Mouse (Mus musculus): ENCODE data around the gene Plekha5. TPM values are rescaled to one million over a fixed set of nuclear protein-coding genes. Genes with fewer than 3 reads are reported as not detected.

Plekha5 gene
- polyA plus RNA-seq, 1 experiment from 2014 or later: 39.0 TPM

GRCm38 (mm10) chr6:140629176-140629859 lies 205.5 kb downstream of the Plekha5 start:
- no peak for ATAC-seq (replicated peaks; ENCODE audit: low FRiP score, low read depth)
- Histone ChIP-seq H3K27ac (no peak overlapping the region), H3K27me3 (ENCODE audit: insufficient read depth, low read length) (no peaks in the 10 kb centered on the region), H3K4me1 (replicated peaks; ENCODE audit: insufficient read depth, low read length) (peaks cover 8% of the 10 kb centered on the region), H3K9me3 (replicated peaks; ENCODE audit: low read length) (no peaks in the 10 kb centered on the region), H3K9ac (ENCODE audit: low read depth, low read length) (no peak overlapping the region), H3K36me3 (ENCODE audit: insufficient read depth, low read length) (peaks cover 4% of the 10 kb centered on the region; the same call in 1 of the 2 replicates), H3K4me3 (replicated peaks; ENCODE audit: low read depth, low read length) (no peak overlapping the region), H3K4me2 (ENCODE audit: low read length) (no peak overlapping the region)
- TF ChIP-seq CTCF (IDR thresholded peaks at IDR 0.05; ENCODE audit: low read depth): no peak
- WGBS: 87% methylated on average over 4 of the region's 4 CpGs
- DNase-seq (ENCODE audit: low spot score): no peak

GRCm38 (mm10) chr6:140630306-140630705 lies 206.5 kb downstream of the Plekha5 start:
- peaks cover 8% of the 10 kb centered on the region for H3K4me1 ChIP-seq (replicated peaks; ENCODE audit: insufficient read depth, low read length)
- H3K36me3 ChIP-seq (ENCODE audit: insufficient read depth, low read length): peaks cover 7% of the 10 kb centered on the region; the same call in 1 of the 2 replicates
- H3K27ac ChIP-seq: no peak overlapping the region
- no peak overlapping the region for H3K4me3 ChIP-seq (replicated peaks; ENCODE audit: low read depth, low read length)
- 73% methylated on average over 4 of the region's 4 CpGs for WGBS
- DNase-seq (ENCODE audit: low spot score): no peak
- H3K27me3 ChIP-seq (ENCODE audit: insufficient read depth, low read length): no peaks in the 10 kb centered on the region
- no peak for TF ChIP-seq CTCF (IDR thresholded peaks at IDR 0.05; ENCODE audit: low read depth)
- no peak for ATAC-seq (replicated peaks; ENCODE audit: low FRiP score, low read depth)
- no peak overlapping the region for H3K4me2 ChIP-seq (ENCODE audit: low read length)
- H3K9me3 ChIP-seq (replicated peaks; ENCODE audit: low read length): no peaks in the 10 kb centered on the region
- no peak overlapping the region for H3K9ac ChIP-seq (ENCODE audit: low read depth, low read length)

- no peaks in the 10 kb centered on the region for H3K9me3 ChIP-seq (replicated peaks; ENCODE audit: low read length)
- no peaks in the 10 kb centered on the region for H3K27me3 ChIP-seq (ENCODE audit: insufficient read depth, low read length)
- H3K9ac ChIP-seq (ENCODE audit: low read depth, low read length): no peak overlapping the region
- H3K4me3 ChIP-seq (replicated peaks; ENCODE audit: low read depth, low read length): no peak overlapping the region
- no peaks in the 10 kb centered on the region for H3K4me1 ChIP-seq (replicated peaks; ENCODE audit: insufficient read depth, low read length)
- TF ChIP-seq CTCF (IDR thresholded peaks at IDR 0.05; ENCODE audit: low read depth): no peak
- 79% methylated on average over 8 of the region's 8 CpGs for WGBS
- ATAC-seq (replicated peaks; ENCODE audit: low FRiP score, low read depth) (no peak), DNase-seq (ENCODE audit: low spot score) (no peak)
- H3K27ac ChIP-seq: no peak overlapping the region
- peaks cover 22% of the 10 kb centered on the region for H3K36me3 ChIP-seq (ENCODE audit: insufficient read depth, low read length)
- H3K4me2 ChIP-seq (ENCODE audit: low read length): no peak overlapping the region
Measured at GRCm38 (mm10) chr6:140633616-140634015, 209.8 kb downstream of the Plekha5 start.

GRCm38 (mm10) chr6:140636290-140636689 lies 212.4 kb downstream of the Plekha5 start:
- Histone ChIP-seq H3K36me3 (ENCODE audit: insufficient read depth, low read length) (peaks cover 38% of the 10 kb centered on the region), H3K27ac (no peak overlapping the region), H3K4me2 (ENCODE audit: low read length) (no peak overlapping the region), H3K27me3 (ENCODE audit: insufficient read depth, low read length) (no peaks in the 10 kb centered on the region), H3K4me3 (replicated peaks; ENCODE audit: low read depth, low read length) (no peak overlapping the region), H3K9me3 (replicated peaks; ENCODE audit: low read length) (no peaks in the 10 kb centered on the region), H3K4me1 (replicated peaks; ENCODE audit: insufficient read depth, low read length) (no peaks in the 10 kb centered on the region), H3K9ac (ENCODE audit: low read depth, low read length) (no peak overlapping the region)
- WGBS: 93% methylated on average over 4 of the region's 4 CpGs
- ATAC-seq (replicated peaks; ENCODE audit: low FRiP score, low read depth) (no peak), DNase-seq (ENCODE audit: low spot score) (no peak)
- TF ChIP-seq CTCF (IDR thresholded peaks at IDR 0.05; ENCODE audit: low read depth): no peak

GRCm38 (mm10) chr6:140642010-140642409 lies 218.2 kb downstream of the Plekha5 start:
- H3K36me3 ChIP-seq (ENCODE audit: insufficient read depth, low read length): peaks cover 42% of the 10 kb centered on the region
- no peak overlapping the region for H3K9ac ChIP-seq (ENCODE audit: low read depth, low read length)
- no peak for TF ChIP-seq CTCF (IDR thresholded peaks at IDR 0.05; ENCODE audit: low read depth)
- no peaks in the 10 kb centered on the region for H3K4me1 ChIP-seq (replicated peaks; ENCODE audit: insufficient read depth, low read length)
- H3K4me2 ChIP-seq (ENCODE audit: low read length): no peak overlapping the region
- no peak overlapping the region for H3K27ac ChIP-seq
- H3K27me3 ChIP-seq (ENCODE audit: insufficient read depth, low read length): no peaks in the 10 kb centered on the region
- DNase-seq (ENCODE audit: low spot score) (no peak), ATAC-seq (replicated peaks; ENCODE audit: low FRiP score, low read depth) (no peak)
- WGBS: 94% methylated on average over 7 of the region's 7 CpGs
- H3K9me3 ChIP-seq (replicated peaks; ENCODE audit: low read length): no peaks in the 10 kb centered on the region
- H3K4me3 ChIP-seq (replicated peaks; ENCODE audit: low read depth, low read length): no peak overlapping the region

- no peak overlapping the region for H3K9ac ChIP-seq (ENCODE audit: low read depth, low read length)
- H3K27ac ChIP-seq: no peak overlapping the region
- no peaks in the 10 kb centered on the region for H3K9me3 ChIP-seq (replicated peaks; ENCODE audit: low read length)
- no peak overlapping the region for H3K4me3 ChIP-seq (replicated peaks; ENCODE audit: low read depth, low read length)
- DNase-seq (ENCODE audit: low spot score): no peak
- H3K4me1 ChIP-seq (replicated peaks; ENCODE audit: insufficient read depth, low read length): no peaks in the 10 kb centered on the region
- ATAC-seq (replicated peaks; ENCODE audit: low FRiP score, low read depth): no peak
- H3K27me3 ChIP-seq (ENCODE audit: insufficient read depth, low read length): no peaks in the 10 kb centered on the region
- WGBS: 93% methylated on average over 12 of the region's 12 CpGs
- TF ChIP-seq CTCF (IDR thresholded peaks at IDR 0.05; ENCODE audit: low read depth): no peak
- H3K36me3 ChIP-seq (ENCODE audit: insufficient read depth, low read length): peaks cover 37% of the 10 kb centered on the region
- no peak overlapping the region for H3K4me2 ChIP-seq (ENCODE audit: low read length)
Measured at GRCm38 (mm10) chr6:140642655-140643054, 218.8 kb downstream of the Plekha5 start.

GRCm38 (mm10) chr6:140645931-140646330 lies 222.1 kb downstream of the Plekha5 start:
- DNase-seq (ENCODE audit: low spot score) (peak; percentile 35), ATAC-seq (replicated peaks; ENCODE audit: low FRiP score, low read depth) (no peak)
- Histone ChIP-seq H3K27ac (no peak overlapping the region), H3K27me3 (ENCODE audit: insufficient read depth, low read length) (no peaks in the 10 kb centered on the region), H3K9ac (ENCODE audit: low read depth, low read length) (no peak overlapping the region), H3K4me3 (replicated peaks; ENCODE audit: low read depth, low read length) (no peak overlapping the region), H3K4me1 (replicated peaks; ENCODE audit: insufficient read depth, low read length) (no peaks in the 10 kb centered on the region), H3K9me3 (replicated peaks; ENCODE audit: low read length) (no peaks in the 10 kb centered on the region), H3K4me2 (ENCODE audit: low read length) (no peak overlapping the region), H3K36me3 (ENCODE audit: insufficient read depth, low read length) (peaks cover 30% of the 10 kb centered on the region; the same call in 1 of the 2 replicates)
- TF ChIP-seq CTCF (IDR thresholded peaks at IDR 0.05; ENCODE audit: low read depth): peak; percentile 59

Other genes with a start within 250 kb of the Plekha5 start
- gene Aebp2, start 198.6 kb downstream of the Plekha5 start, polyA plus RNA-seq (2015; fragmentation: Nextera tagmentation; extraction: Ambion mirVana): 13.0 and 13.9 TPM in 2 replicates

Measured in kidney, postnatal 0 days (tissue).